Mouse (Mus musculus) frontal cortex, postnatal 25 days (tissue): Measurements from ENCODE around the gene Igsf8.

Source experiments
- DNase-seq, 2 experiments: peaks; one replicate each; pipeline ENCODE4 v3.0.0; 2022; ENCODE audit warnings: low spot score in 2 of 2

The Igsf8 gene

GRCm38 (mm10) chr1:172273386-172273785 is 11.9 kb downstream of the Igsf8 start:
- no peak for DNase-seq

GRCm38 (mm10) chr1:172274116-172274515 is 12.7 kb downstream of the Igsf8 start:
- no peak for DNase-seq

GRCm38 (mm10) chr1:172274547-172274946 is 13.1 kb downstream of the Igsf8 start:
- DNase-seq: no peak

GRCm38 (mm10) chr1:172277172-172277571 is 15.7 kb downstream of the Igsf8 start:
- no peak for DNase-seq

GRCm38 (mm10) chr1:172278328-172278727 is 16.9 kb downstream of the Igsf8 start:
- DNase-seq: no peak

GRCm38 (mm10) chr1:172279768-172280509 is 18.5 kb downstream of the Igsf8 start:
- no peak for DNase-seq

- no peak for DNase-seq
Measured at GRCm38 (mm10) chr1:172281522-172282254, 20.2 kb downstream of the Igsf8 start.

GRCm38 (mm10) chr1:172283073-172283472 is 21.6 kb downstream of the Igsf8 start:
- no peak for DNase-seq

- DNase-seq: no peak
Measured at GRCm38 (mm10) chr1:172284221-172284620, 22.8 kb downstream of the Igsf8 start.

- DNase-seq: no peak
Measured at GRCm38 (mm10) chr1:172286740-172287139, 25.3 kb downstream of the Igsf8 start.

GRCm38 (mm10) chr1:172288900-172289616 is 27.6 kb downstream of the Igsf8 start:
- no peak for DNase-seq

- no peak for DNase-seq
Measured at GRCm38 (mm10) chr1:172289617-172289946, 28.1 kb downstream of the Igsf8 start.

- DNase-seq: no peak
Measured at GRCm38 (mm10) chr1:172292880-172293279, 31.4 kb downstream of the Igsf8 start.

GRCm38 (mm10) chr1:172293449-172293848 is 32.0 kb downstream of the Igsf8 start:
- DNase-seq: no peak

- no peak for DNase-seq
Measured at GRCm38 (mm10) chr1:172295751-172296197, 34.3 kb downstream of the Igsf8 start.

GRCm38 (mm10) chr1:172296816-172297510 is 35.5 kb downstream of the Igsf8 start:
- DNase-seq: no peak

GRCm38 (mm10) chr1:172297611-172298537 is 36.4 kb downstream of the Igsf8 start, which contains the start of gene Atp1a2:
Gene Atp1a2 (minus strand): TSS chr1:172298064.
- DNase-seq: peak in 1 of 2 experiments; percentile 57

GRCm38 (mm10) chr1:172299528-172299927 is 38.1 kb downstream of the Igsf8 start:
- no peak for DNase-seq

GRCm38 (mm10) chr1:172300247-172300646 is 38.8 kb downstream of the Igsf8 start:
- DNase-seq: no peak

- DNase-seq: no peak
Measured at GRCm38 (mm10) chr1:172301180-172301579, 39.7 kb downstream of the Igsf8 start.

GRCm38 (mm10) chr1:172302311-172302710 is 40.9 kb downstream of the Igsf8 start:
- no peak for DNase-seq
